Mouse (Mus musculus) ES-Bruce4 (cell line): ENCODE data around the gene Ust.

Experiments
- CTCF ChIP-seq: IDR thresholded peaks from one replicate; pipeline ENCODE4 v1.8.1; 2011; ENCODE audit warnings: low read depth, low read length
- EP300 ChIP-seq: IDR thresholded peaks from 2 replicates; pipeline ENCODE4 v1.6.1; 2011; ENCODE audit warnings: low read depth, low read length; ENCODE audit not compliant: insufficient read depth

- TF ChIP-seq EP300 (no peak), CTCF (no peak)
Measured at GRCm38 (mm10) chr10:8309435-8309834, 209.2 kb downstream of the Ust start.
